Mouse (Mus musculus) right cerebral cortex, postnatal 36 days (tissue): ENCODE results near the gene Daam1.

Experiments
- DNase-seq, 2 experiments: peaks; one replicate each; pipeline ENCODE4 v3.0.0; 2022; ENCODE audit warnings: low spot score in 2 of 2, mixed read lengths in 1 of 2

The Daam1 gene

DNA sequence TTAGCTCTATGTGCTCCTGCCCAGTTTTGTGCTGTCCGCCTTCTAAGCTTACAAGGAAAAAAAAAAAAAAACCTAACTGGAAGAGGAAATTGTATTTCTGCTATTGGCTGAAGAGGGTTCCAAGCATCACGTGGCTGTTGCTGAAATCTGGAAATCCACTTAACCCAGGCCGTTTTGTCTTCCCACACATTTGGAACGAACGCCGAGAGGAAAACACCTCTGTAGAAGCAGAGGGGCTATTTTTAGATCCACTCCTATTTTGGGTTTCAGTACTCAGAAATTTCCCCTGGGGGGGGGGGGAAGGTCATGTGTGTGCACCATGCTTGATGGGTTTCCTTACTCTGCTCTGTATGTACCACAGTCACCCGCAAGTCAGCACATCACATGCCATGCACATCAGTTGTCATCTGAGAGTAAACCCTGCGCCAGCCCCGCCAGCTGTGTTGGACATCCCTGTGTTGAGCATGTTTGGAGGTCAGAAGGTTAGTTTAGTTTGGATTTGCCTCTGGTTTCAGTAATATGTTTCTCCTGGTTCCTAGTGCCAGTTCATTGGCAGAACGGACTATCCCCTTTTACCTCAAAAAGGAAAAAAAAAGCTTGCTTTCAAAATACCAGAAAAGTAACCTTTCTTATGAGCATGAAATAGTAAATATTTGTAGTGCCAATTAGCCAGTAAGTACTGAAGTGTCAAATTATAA, 33.1 kb downstream of the Daam1 start:
- DNase-seq: no peak

DNA sequence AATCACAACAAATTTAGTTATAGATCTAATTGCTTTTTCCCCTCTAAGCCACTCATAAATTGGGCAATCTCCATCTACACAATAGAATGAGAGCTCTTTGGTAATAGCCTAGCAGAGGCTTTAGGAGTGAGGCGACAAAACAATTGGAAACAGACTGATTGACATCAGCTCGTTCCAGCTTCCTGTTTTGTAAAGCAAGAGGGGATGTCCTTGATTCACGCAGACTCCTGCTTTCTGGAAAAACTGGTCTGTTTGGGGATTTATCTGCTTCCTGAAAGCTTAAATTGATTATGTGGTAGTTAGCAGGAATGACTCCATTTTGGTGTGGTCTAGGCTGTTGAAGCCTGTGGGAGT, 33.6 kb downstream of the Daam1 start:
- no peak for DNase-seq

DNA sequence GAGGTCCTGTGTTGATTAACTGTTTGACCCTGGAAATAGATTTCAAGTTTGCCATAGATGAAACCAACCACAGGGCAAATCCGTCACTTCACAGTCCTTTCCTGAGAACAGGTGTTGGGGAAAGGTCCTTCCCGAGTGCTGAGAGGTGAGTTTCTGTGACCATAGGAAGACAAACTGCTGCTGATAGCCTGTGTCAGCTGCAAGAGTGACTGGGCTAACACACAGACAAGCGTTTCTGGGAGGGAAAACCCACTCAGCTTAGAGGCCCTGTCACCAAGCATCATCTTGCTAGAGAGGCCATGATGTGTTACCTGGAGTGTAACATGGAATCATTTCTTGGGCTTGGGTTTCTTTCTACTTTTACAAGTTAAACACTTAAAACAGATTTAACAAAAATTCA, 35.1 kb downstream of the Daam1 start:
- DNase-seq: no peak

DNA sequence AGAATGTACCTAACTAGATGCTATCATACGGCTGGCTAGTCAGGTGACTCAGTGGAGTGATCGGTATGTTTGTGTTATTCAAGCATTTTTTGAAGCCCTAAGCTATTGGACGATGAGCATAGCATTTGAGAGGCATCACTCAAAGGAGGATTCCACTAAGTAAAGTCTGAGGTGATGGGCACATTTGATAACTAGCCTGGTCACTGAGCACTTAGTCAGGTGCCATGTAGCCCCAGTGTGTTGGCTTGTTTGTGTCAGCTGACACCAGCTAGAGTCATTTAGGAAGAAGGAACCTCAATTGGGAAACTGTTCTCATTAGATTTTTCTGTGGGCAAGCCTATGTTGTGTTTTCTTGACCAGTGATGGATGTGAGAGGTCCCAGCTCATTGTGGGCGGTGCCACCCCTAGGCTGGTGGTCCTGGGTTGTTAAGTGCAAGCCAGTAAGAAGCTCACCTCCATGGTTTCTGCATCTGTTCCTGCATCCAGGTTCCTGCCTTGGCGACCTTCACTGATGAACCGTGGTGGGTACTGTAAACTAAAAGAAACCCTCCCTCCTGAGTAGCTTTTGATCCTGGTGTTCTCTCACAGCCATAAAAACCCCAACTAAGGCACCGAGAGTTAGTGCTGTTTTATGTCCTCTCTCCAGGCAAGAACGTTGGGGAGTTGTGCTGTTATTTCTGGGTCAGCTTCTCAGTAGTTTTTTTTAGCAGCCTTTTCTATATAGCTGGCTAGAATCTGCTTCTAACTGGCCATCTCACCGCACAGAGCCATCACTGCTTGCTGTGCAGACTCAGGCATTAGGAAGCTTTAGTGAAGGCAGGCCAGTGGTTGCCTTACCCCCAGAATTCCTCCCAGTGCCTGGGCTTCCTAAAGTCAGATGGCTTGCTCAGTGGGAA, 36.7 kb downstream of the Daam1 start:
- DNase-seq: no peak

DNA sequence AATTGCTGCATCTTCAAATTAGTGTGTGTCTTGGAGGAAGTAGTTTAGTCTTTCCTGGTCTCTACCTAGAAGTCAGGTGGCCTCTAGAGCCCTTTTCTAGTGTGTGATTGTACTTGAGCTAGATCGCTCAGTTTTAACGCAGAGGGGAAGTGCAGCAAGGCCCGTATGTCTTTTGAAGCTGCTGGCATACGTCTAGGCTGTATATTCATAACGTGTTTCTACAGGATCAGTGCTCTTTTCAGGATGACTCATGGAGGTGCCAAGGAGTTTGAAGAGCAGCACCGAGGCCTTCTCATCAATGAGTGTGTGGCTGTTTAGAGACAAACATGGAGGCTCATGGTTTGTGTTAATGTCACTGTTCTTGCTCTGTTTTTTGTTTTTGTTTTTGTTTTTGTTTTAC, 39.8 kb downstream of the Daam1 start:
- no peak for DNase-seq

DNA sequence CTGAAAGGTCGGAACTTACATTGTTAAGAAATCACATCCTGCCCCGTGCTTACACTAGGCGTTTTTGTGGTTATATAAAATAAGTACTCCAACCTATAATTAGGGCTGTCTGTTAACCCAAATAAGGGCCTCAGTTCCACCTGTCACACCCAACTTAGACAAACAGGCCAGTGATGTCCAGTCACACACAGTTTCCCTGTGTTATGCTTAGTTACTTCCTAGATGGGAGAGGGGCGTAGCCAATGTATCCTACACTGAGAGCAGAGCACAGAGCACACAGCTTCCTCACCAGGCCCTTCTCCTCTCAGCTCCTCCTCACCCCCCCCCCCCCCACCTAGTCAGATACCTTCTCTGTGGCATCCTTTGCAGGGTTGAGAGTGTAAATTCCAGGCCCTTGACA, 41.5 kb downstream of the Daam1 start:
- DNase-seq: no peak

DNA sequence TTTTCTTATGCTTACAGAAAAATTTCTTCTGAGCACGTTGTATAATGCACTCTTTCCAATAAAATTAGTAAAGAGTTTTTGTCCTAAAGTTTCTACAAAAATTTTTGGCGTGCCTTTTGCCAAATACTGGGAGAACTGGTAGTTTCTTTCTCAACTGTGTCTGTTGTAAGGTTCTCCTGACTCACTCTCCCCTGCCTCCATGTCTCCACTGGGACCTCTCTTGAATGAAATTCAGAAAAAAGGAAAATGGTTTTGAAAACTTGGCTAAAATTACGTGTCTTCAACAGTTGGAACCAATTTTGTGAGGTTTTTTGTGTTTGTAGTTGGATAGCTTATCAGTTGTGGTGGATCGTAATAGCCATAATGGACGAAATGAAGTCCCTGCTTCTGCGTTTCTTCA, 43.7 kb downstream of the Daam1 start:
- DNase-seq: no peak

DNA sequence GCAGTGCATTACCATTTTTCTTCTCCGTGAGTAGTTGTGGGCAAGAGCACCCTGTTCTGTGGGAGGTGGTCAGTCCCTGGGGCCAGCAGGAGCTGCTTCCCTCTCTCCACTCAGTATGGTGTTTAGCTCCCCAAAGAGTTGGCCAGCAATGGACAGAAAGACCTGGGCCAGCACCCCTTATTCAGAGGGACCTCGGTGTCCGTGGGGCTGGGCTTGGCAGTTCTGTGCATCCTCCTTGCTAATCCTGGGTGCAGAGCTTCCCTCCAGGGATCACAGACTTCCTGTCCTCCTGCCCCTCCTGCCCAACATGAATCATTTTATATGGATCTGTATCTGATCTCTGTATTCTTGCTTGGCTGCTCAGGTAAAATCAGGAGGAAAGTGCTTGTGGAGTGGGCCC, 44.1 kb downstream of the Daam1 start:
- no peak for DNase-seq

DNA sequence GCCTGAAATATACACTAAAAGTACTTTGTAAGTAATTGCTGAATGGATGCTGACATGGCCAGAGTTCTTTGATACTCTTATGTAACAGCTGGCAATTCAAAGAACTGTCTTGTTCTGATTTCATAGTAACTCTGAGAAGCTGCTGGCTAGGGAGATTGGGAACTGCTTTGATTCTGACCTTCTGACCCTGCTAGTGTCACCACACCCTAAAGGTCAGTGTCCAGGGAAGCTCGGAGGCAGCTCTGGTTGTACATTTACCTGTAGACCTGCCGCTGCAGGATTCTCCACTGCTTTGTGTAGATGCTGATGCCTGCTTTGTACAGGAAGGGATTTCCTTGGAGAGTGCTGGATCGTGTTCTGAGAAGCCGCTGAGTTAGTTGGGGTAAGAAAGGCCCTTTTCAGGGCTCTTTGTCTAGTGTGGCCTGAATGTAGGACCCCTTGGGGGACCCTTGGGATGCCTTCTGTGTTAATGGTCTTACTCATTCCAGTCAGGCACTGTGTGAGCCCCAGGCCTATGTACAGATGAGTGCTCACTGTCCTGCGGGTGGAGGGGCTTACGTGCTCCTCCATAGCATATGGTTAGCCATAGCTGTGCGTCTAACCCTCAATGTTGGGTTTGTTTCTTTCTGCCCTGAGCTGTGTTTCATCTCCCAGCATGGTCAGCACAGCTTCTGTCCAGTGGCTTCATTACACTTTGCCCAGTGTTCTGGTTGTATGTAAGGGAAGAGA, 45.0 kb downstream of the Daam1 start:
- DNase-seq: no peak

DNA sequence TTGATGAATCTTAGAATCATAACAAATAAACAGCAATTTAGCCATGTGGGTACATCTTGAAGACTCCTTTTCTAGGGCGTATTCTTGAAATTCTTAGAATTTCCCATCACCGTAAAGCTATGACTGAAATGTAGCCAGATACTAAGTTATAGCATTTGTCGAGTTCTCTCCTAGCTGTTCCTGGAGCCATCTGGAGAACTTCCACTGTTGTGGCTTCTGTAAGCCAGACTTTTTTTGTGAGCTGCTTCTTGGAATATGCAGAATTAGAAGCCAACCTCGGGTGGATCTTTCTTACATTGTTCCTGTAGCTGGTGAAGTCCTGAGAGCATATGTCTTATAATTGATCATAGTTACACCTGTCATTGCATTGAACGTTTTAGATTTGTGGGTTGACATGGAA, 50.1 kb downstream of the Daam1 start:
- DNase-seq: no peak

DNA sequence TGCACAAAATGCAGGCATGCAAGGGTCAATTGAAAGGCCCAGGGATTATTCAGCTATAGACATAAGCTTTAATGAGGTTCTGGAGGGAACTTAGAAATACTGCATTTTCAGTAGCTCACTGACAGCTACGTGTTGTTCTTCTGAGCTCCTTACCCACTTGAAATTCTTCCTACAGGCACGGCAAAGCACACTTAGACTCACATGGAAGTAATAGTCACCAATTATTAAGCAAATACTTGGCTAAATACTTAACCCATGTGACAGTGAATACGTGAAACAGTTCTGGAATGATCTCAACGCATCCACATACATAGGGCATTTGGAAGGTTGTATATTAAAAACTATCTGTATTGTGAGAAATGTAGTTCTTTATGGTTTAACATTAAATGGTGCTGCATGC, 50.6 kb downstream of the Daam1 start:
- no peak for DNase-seq

DNA sequence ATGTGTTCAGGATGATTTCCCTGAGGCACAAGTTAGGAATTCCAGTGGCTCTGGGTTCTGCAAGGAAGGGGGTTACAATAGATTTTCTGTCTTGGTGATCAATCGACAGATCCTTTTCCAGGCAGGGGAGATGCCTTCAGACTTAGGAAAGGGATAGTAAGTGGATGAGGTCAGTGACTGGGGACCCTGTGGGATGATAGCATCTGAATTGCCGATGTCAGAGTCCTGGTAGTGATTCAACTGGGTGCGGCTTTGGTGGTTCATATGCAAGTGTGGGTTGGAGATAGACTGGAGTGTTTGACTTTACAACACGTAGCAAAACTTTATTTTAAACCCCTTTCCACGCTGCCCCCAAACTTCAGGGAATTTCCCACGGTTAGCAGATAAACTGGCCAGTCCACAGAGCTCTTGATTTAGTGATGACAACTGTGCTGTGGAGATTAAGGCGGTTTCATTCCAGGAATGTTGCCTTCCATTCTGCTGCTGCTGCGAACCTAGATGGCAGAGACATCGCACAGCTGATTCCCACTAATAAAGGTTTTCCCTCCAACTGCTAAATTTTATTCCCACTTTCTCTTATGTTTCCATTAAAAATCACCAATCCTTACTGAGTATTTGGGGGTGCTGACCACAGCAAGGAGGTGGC, 52.3 kb downstream of the Daam1 start:
- DNase-seq: no peak

DNA sequence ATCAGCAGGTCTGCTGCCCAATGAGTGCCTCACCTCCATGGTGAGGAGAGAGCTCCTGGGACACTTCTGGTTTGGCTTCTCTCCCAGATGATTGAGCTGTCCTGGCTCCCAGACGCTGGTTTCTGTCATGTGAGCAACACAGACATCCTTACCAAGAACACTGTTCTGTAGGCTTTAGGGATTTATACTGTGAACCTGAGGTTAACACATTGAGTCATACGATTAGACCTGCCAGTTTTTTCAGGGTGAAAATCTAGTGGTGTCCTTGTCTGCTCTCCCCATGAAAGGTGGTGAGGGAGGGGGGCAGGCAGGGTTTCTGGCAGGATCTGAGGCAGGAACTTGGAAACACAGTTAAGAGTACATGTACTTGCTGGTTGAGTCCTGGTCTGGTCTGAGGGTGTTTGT, 54.3 kb downstream of the Daam1 start:
- DNase-seq: no peak

DNA sequence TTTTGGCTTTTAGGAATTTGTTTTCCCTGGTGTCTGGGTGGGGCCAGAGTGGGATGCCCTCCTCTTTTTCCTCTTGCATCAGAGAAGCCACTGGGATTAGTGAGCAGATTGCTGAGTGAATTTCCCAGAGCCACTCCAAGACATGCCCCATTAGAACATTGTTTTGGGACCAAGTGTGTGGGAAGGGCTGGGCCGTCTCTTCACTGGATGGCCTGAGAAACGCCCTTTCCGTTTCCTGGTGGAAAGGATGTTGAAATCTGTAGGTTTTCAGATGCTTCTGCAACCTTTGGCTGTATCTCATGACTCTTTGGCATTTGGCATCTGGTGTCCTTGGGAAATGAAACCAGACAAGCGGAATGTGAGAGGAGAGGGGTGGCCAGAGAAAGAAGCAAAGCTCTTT, 54.8 kb downstream of the Daam1 start:
- no peak for DNase-seq

DNA sequence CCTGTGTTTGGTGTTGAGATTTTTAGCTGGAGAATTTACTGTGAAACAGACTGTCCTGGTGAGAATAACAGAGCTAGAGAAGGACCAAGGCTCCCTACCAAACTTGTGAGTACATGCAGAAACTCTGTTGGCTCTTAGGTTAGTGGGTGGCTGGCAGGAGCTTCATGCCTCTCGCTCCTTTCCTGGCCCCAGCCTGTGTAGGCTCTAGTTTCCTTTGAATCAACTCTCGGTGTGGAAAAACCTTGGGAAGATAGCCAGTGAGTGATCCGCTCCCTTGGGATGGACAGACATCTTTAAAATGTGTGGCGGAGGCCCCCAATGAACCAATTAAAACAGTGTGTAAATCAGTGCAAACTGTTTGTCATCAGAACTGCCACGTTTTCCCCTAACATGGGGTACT, 55.5 kb downstream of the Daam1 start:
- no peak for DNase-seq

DNA sequence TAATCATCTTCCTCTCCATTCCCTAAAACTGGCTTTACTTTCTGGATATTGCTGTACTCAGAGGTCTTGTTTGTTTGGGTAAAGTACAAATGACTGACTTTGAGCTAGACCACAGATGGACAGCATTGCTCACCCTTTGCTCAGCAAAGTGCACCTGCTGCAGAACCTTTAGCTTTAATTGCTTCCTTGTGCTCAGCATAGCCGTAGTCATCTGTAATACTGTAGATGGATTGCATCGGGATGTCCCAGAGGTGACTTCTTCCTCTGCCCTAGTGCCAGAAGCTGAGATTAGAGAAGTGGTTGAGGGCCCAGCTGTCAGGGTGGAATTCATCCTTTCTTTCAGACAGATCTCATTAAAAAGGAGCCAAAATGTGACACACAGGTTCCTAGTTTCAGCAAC, 56.1 kb downstream of the Daam1 start:
- no peak for DNase-seq

DNA sequence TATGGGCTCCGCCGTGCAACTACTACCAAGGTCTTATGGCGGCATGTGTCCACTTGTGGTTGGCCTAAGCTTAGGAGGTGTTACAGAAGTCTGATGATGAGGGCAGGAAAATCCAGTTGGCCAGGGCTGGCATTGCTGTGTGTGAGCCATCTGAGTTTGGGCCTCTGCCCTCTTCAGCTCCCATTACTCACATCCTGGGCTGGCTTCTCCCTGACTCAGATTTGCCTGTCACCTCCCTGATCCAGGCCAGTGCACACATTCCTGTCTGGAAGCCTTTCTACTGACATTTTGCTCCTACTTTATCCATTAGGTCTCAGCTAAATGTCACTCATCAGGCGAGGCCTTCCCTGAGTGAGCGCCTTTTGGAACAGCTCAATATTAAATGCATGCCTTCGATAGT, 57.5 kb downstream of the Daam1 start:
- DNase-seq: no peak

DNA sequence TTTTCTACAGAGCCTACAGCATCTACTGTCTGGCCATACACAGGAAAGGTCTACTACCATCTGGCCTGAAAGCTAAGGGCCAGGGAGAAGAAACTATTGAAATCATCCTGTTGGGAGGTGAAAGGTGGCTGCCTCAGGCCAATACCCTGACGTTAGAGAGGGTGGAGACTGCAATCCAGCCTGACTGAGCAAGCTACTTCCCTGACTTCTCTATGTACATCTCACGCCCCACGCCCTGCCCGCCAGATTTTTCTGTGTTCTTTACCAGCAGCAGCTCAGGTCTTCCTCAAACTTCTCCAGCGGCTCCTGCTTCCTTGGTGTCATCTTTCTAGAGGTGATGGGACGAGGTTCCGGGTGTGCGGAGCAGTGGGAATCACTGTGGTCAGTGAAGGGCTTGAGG, 58.4 kb downstream of the Daam1 start:
- DNase-seq: no peak

DNA sequence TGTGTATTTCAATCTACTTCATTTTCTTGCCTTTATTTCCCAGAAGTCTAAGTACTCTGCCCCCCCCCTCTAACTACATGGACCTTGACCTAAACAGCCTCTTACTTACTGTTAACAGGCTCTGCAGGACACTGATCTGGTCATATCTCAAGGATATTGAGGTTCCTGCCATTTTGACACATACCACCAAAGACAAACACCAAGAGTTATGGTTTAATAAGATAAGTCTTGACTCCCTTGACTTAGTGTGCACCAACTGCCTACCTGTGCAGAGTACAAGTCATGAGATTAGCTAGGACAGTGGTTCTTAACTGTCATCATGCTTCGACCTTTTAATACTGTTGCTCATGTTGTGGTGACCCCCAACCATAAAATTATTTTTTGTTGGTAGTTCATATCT, 59.4 kb downstream of the Daam1 start:
- no peak for DNase-seq

DNA sequence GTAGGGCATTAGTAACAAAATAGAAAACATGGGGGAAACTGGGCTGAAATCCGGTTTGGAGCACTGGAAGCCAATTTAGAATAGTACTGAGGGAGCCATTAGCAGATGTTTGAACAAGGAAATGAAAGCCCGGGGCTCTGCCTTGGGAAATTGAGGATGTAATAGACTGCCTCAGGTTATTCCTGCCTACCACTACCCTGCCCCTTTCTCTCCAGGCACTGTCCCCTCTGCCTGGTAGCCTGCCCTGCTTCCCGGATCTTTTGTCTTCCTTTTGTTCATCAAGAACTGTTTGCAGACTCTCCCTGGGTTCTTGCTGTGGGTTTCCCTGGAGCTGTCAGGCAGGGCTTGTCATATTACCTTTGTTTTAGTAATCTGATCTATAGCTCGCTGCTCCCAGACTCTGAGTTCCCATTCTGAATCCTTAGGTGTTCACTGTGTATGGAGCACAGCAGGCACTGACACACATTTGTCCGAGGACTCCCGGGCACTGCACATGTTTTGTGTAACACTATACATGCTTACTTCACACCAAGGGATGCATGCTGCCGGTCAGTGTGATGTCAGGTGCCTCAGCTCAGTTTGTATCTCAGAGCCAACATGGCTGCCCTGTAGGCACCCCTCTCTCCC, 61.0 kb downstream of the Daam1 start:
- no peak for DNase-seq

DNA sequence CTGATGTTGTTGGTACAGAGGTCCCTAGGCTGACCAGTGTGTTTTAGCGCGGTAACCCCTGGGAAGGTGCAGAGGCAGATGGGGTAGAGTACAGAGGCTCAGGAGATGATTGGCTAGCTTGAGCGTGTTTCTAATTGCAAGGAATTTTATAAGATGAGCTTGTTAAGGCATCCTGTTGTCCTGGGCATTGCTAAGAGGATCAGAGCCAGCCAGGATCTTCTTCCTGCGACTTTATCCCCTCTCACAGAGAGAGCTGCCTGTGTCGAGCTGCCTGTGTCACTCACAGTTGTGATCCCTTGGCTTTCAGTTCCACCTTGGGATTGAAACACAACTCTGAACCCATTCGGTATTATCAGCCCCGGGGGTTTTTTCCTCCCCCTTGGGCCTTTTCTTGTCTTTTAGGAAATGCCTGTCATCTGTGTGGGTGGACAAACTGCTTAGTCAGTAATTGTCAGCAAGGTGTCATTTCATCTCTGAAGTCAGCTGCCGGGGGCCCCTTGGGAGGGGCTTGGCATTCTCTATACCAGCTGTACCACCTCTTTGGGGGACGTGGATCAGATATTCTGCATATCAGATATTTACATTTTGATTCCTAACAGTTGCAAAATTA, 62.2 kb downstream of the Daam1 start:
- DNase-seq: no peak
